Mouse (Mus musculus) myocyte (in vitro differentiated cells): ENCODE measurements around the gene Fbxw8. TPM values are rescaled to one million over a fixed set of nuclear protein-coding genes. Genes with fewer than 3 reads are reported as not detected.

Source experiments
- H3K27me3 ChIP-seq: one replicate; pipeline ENCODE4 v1.6.1; 2011; ENCODE audit not compliant: control insufficient read depth, insufficient read depth, insufficient read length
- H3K36me3 ChIP-seq: one replicate; pipeline ENCODE4 v1.6.1; 2011; ENCODE audit not compliant: control insufficient read depth, insufficient read depth
- H3K4me2 ChIP-seq: one replicate; pipeline ENCODE4 v1.6.1; 2011; ENCODE audit warnings: low read depth, control low read depth
- H3K4me3 ChIP-seq: one replicate; pipeline ENCODE4 v1.5.1; 2011; ENCODE audit warnings: mild to moderate bottlenecking, control low read depth, moderate library complexity
- H3K79me2 ChIP-seq: one replicate; pipeline ENCODE4 v1.6.1; 2011; ENCODE audit not compliant: control insufficient read depth, insufficient read depth
- H3ac ChIP-seq: one replicate; pipeline ENCODE4 v1.6.1; 2011; ENCODE audit not compliant: control insufficient read depth, insufficient read length
- CEBPB ChIP-seq: IDR thresholded peaks from 2 replicates; pipeline ENCODE4 v1.6.1; 2011; ENCODE audit warnings: mild to moderate bottlenecking, moderate library complexity; ENCODE audit not compliant: poor library complexity, insufficient read depth, severe bottlenecking
- E2F4 ChIP-seq: IDR thresholded peaks from one replicate; pipeline ENCODE4 v1.6.1; 2011; ENCODE audit warnings: mild to moderate bottlenecking, control low read depth, moderate library complexity; ENCODE audit not compliant: insufficient read depth
- MAX ChIP-seq: IDR thresholded peaks from one replicate; pipeline ENCODE4 v1.6.1; 2011; ENCODE audit warnings: low read depth, mild to moderate bottlenecking, control low read depth
- MYOD1 ChIP-seq, 3 experiments: IDR thresholded peaks; one replicate each; pipeline ENCODE4 v1.6.1; 2011; ENCODE audit warnings: control low read depth in 2 of 3, low read depth in 2 of 3, mild to moderate bottlenecking in 2 of 3, moderate library complexity in 1 of 3; ENCODE audit not compliant: insufficient read length in 2 of 3, control insufficient read depth in 1 of 3
- MYOG ChIP-seq, 3 experiments: IDR thresholded peaks; one replicate each; pipeline ENCODE4 v1.6.1; 2011; ENCODE audit warnings: control low read depth in 2 of 3, low read depth in 2 of 3, mild to moderate bottlenecking in 2 of 3; ENCODE audit not compliant: insufficient read length in 2 of 3, control insufficient read depth in 1 of 3, insufficient read depth in 1 of 3
- POLR2A ChIP-seq: IDR thresholded peaks from one replicate; pipeline ENCODE4 v1.6.1; 2011; ENCODE audit warnings: low read depth, mild to moderate bottlenecking, control low read depth, moderate library complexity; ENCODE audit not compliant: insufficient read length
- POLR2AphosphoS2 ChIP-seq: IDR thresholded peaks from one replicate; pipeline ENCODE4 v1.6.1; 2011; ENCODE audit warnings: low read depth, control low read depth; ENCODE audit not compliant: insufficient read length
- REST ChIP-seq: IDR thresholded peaks from one replicate; pipeline ENCODE4 v1.6.1; 2011; ENCODE audit warnings: mild to moderate bottlenecking, control low read depth, moderate library complexity; ENCODE audit not compliant: insufficient read depth, insufficient read length
- SRF ChIP-seq: IDR thresholded peaks from one replicate; pipeline ENCODE4 v1.6.1; 2011; ENCODE audit warnings: low read depth; ENCODE audit not compliant: control insufficient read depth, insufficient read length
- TCF12 ChIP-seq: IDR thresholded peaks from one replicate; pipeline ENCODE4 v1.6.1; 2011; ENCODE audit warnings: mild to moderate bottlenecking, control low read depth; ENCODE audit not compliant: poor library complexity, insufficient read depth, severe bottlenecking
- TCF3 ChIP-seq: IDR thresholded peaks from one replicate; pipeline ENCODE4 v1.6.1; 2011; ENCODE audit warnings: low read depth, control low read depth; ENCODE audit not compliant: insufficient read length
- USF1 ChIP-seq: IDR thresholded peaks from one replicate; pipeline ENCODE4 v1.6.1; 2011; ENCODE audit warnings: low read depth, mild to moderate bottlenecking, control low read depth, moderate library complexity
- polyA plus RNA-seq: library from polyadenylated mRNA; unstranded; fragments of >200 nt; fragmentation: generic; extraction: Trizol; gene quantifications from one replicate; pipeline ENCODE4 v1.2.1, GENCODE M21; 2012; ENCODE audit warnings: missing spikeins

Fbxw8 gene
- polyA plus RNA-seq, 1 experiment = 65.5 TPM

- peaks cover 6% of the 10 kb centered on the region for H3K36me3 ChIP-seq
Measured at GRCm38 (mm10) chr5:118123096-118123495, 32.2 kb downstream of the Fbxw8 start.

DNA sequence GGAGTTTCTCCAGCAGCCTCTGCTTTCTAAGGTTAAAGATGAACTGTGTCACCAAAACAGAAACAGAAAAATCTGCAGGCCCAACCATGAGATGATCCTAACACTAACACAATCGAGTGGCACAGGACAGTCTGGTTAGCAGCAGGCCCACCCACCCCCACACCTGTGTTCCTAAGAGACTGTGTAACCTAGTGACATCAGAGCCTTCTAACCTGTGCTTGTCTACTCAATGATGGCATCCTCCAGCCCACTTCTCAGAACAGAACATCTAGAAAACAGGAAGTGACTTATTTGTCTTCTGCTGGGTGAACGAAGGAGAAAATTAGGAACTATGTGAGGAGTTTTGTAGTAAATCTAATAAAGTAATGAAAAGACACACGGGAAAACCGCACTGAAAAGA is 33.3 kb downstream of the Fbxw8 start:
- Histone ChIP-seq H3K4me2 (no peak overlapping the region), H3K36me3 (no peaks in the 10 kb centered on the region), H3K27me3 (no peaks in the 10 kb centered on the region), H3ac (no peak overlapping the region), H3K79me2 (peaks cover 2% of the 10 kb centered on the region), H3K4me3 (no peak overlapping the region)
- TF ChIP-seq E2F4 (no peak), TCF12 (no peak), POLR2AphosphoS2 (no peak), TCF3 (no peak), MYOG (IDR thresholded peaks at IDR 0.05; ENCODE audit: control insufficient read depth in 1 of 3, insufficient read depth in 1 of 3, insufficient read length in 2 of 3, low read depth in 2 of 3) (no peak), REST (no peak), SRF (no peak), MYOD1 (IDR thresholded peaks at IDR 0.05; ENCODE audit: control insufficient read depth in 1 of 3, insufficient read length in 2 of 3, low read depth in 2 of 3) (no peak), POLR2A (no peak), MAX (no peak), USF1 (no peak), CEBPB (no peak)

More at GRCm38 (mm10) chr5:118123096-118123495, 32.2 kb downstream of the Fbxw8 start:
- Histone ChIP-seq H3K27me3 (no peaks in the 10 kb centered on the region), H3K4me3 (no peak overlapping the region), H3K4me2 (no peak overlapping the region), H3K79me2 (peaks cover 2% of the 10 kb centered on the region), H3ac (no peak overlapping the region)
- no peak for TF ChIP-seq USF1
- TF ChIP-seq MYOG (IDR thresholded peaks at IDR 0.05; ENCODE audit: control insufficient read depth in 1 of 3, insufficient read depth in 1 of 3, insufficient read length in 2 of 3, low read depth in 2 of 3) = no peak
- TF ChIP-seq POLR2A = no peak
- no peak for TF ChIP-seq REST

- H3ac ChIP-seq = no peak overlapping the region
- no peaks in the 10 kb centered on the region for H3K27me3 ChIP-seq
- no peak overlapping the region for H3K4me3 ChIP-seq
- no peaks in the 10 kb centered on the region for H3K36me3 ChIP-seq
- H3K79me2 ChIP-seq = peaks cover 2% of the 10 kb centered on the region
- no peak overlapping the region for H3K4me2 ChIP-seq
- TF ChIP-seq TCF12 (no peak), TCF3 (no peak), USF1 (no peak), POLR2A (no peak), REST (no peak), POLR2AphosphoS2 (no peak)
Measured at GRCm38 (mm10) chr5:118120670-118121069, 34.6 kb downstream of the Fbxw8 start.

DNA sequence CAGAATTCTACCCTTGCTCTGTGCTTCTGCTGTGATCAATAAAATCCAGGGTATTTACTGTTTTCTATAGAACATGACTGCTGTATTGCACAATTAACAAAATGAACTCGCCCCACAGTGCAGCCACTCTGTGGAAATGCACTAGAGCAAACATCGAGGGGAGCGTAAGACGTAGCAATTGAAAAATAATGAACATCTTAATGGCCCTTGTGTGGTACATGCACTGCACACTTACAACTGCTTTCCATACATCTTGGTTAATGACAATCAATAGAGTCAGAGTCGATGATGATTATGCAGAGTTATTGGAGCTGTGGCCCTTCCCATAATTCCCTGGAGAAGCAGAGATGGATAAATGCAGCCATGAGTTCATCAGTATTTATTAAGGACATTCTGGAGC is 36.3 kb downstream of the Fbxw8 start:
- Histone ChIP-seq H3K79me2 (peaks cover 2% of the 10 kb centered on the region), H3K27me3 (no peaks in the 10 kb centered on the region), H3ac (no peak overlapping the region), H3K4me2 (no peak overlapping the region), H3K4me3 (no peak overlapping the region), H3K36me3 (no peaks in the 10 kb centered on the region)
- TF ChIP-seq MYOG (IDR thresholded peaks at IDR 0.05; ENCODE audit: control insufficient read depth in 1 of 3, insufficient read depth in 1 of 3, insufficient read length in 2 of 3, low read depth in 2 of 3) (no peak), USF1 (no peak), POLR2AphosphoS2 (no peak), REST (no peak), TCF12 (no peak), E2F4 (no peak), POLR2A (no peak), CEBPB (no peak), SRF (no peak), MYOD1 (IDR thresholded peaks at IDR 0.05; ENCODE audit: control insufficient read depth in 1 of 3, insufficient read length in 2 of 3, low read depth in 2 of 3) (no peak), MAX (no peak), TCF3 (no peak)

GRCm38 (mm10) chr5:118118351-118118750 is 36.9 kb downstream of the Fbxw8 start:
- no peak for TF ChIP-seq USF1
- TF ChIP-seq SRF = no peak
- no peak for TF ChIP-seq TCF3
- no peak for TF ChIP-seq REST
- TF ChIP-seq TCF12 = no peak
- TF ChIP-seq MYOG (IDR thresholded peaks at IDR 0.05; ENCODE audit: control insufficient read depth in 1 of 3, insufficient read depth in 1 of 3, insufficient read length in 2 of 3, low read depth in 2 of 3) = no peak
- TF ChIP-seq CEBPB = no peak
- no peak for TF ChIP-seq POLR2A
- no peak for TF ChIP-seq MAX
- no peak for TF ChIP-seq POLR2AphosphoS2
- no peaks in the 10 kb centered on the region for H3K36me3 ChIP-seq
- no peak overlapping the region for H3K4me2 ChIP-seq
- no peaks in the 10 kb centered on the region for H3K27me3 ChIP-seq
- no peak overlapping the region for H3ac ChIP-seq
- peaks cover 2% of the 10 kb centered on the region for H3K79me2 ChIP-seq
- H3K4me3 ChIP-seq = no peak overlapping the region
